Mouse (Mus musculus) urinary bladder, adult 2 months (tissue): ENCODE measurements around the gene Adamts12. TPM values are rescaled to one million over a fixed set of nuclear protein-coding genes. Genes with fewer than 3 reads are reported as not detected.

ENCODE experiments used
- polyA plus RNA-seq: library from polyadenylated mRNA; depleted of rRNA; stranded (reverse); fragments of >200 nt; gene quantifications from 2 replicates; pipeline ENCODE4 v1.2.3, GENCODE M21; 2012; rRNA removed

Adamts12 gene
- polyA plus RNA-seq, 1 experiment: 2.9 TPM

Other genes starting within 250 kb of the Adamts12 start
- 36.5 and 42.8 TPM in 2 replicates for gene C1qtnf3, start 112.5 kb upstream of the Adamts12 start, polyA plus RNA-seq
- 11.4 and 14.4 TPM in 2 replicates for gene Amacr, start 83.0 kb upstream of the Adamts12 start, polyA plus RNA-seq
- 0.01 and 0.04 TPM in 2 replicates for gene Slc45a2, start 64.1 kb upstream of the Adamts12 start, polyA plus RNA-seq
- 0.03 and 0.10 TPM in 2 replicates for gene Rxfp3, start 26.8 kb upstream of the Adamts12 start, polyA plus RNA-seq